Mouse (Mus musculus): ENCODE results near the gene Abca12.

Gene Abca12

GRCm38 (mm10) chr1:71338548-71339340 is 76.0 kb downstream of the Abca12 start:
- intact Hi-C loops (cut with DNase I) = no loop called here

DNA sequence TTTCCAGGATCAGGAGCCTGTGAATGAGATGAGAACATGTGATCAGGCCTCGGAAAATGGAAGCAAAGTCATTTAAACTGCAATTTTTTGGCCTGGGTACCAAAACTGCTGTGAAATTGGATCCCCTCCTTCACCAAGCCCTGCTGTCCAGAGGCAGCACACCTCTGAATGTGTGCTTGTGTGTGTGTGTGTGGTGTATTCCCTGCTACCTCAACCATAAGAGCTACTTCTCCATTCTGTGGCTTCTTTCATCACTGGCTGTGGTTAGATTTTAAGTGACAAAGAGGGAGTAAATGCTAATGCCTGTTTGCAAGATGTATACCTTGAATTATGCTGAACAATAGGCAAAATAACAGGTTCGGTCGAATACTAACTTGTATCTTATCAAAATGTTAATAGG is 84.4 kb downstream of the Abca12 start:
- intact Hi-C loops (cut with DNase I) = no loop called here

GRCm38 (mm10) chr1:71312171-71312570 is 102.5 kb downstream of the Abca12 start:
- intact Hi-C loops (cut with DNase I) = no loop called here

DNA sequence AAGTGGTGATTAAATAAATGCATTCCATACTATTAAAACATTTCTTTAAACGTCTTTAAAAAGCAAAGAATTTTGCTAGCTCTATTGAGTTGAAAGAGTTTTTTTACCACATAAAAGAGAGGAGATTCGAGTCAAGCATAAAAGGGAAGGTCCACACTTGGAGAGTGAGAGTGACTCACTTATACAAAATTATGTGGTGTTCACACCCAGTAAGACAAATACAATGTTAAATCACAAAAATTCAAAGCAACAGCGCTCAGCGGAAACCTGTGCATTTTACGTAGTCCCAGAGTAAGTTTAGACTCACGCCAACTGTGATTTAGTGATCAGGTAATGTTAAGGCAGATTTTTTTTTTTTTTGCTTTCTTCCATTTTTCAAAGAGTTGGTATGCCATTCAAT is 104.1 kb downstream of the Abca12 start:
- intact Hi-C loops (cut with DNase I) = no loop called here

DNA sequence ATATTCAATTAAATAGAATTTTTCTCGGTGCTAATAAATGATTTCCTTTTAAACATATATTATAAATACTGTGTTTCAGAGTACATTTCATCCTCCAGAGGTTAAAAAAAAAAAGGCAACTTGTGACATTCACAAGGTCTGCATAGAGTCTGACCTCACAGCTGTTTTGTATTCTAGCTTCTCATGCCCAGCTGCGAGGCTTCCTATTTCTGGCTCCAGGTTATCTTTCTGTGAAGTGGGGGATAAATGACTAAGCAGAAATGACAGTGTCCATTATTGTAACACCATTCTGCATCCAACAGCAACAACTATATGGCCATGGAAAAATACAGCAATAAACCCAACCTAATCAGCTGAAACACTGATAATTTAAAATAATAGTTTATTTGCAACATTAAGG is 107.3 kb downstream of the Abca12 start:
- intact Hi-C loops (cut with DNase I) = no loop called here

GRCm38 (mm10) chr1:71306196-71306595 is 108.5 kb downstream of the Abca12 start:
- intact Hi-C loops (cut with DNase I) = no loop called here

GRCm38 (mm10) chr1:71304588-71304987 is 110.1 kb downstream of the Abca12 start:
- intact Hi-C loops (cut with DNase I) = no loop called here

- intact Hi-C loops (cut with DNase I) = loop anchor here (5.0 to 10.0 kb wide), 2 partner anchors 238 to 360 kb away; no protein-coding TSS in a partner anchor
These were observed 117.7 kb downstream of the Abca12 start for GRCm38 (mm10) chr1:71297021-71297420.

- intact Hi-C loops (cut with DNase I) = loop anchor here (5.0 to 10.0 kb wide), 2 partner anchors 238 to 361 kb away; no protein-coding TSS in a partner anchor
These were observed 118.1 kb downstream of the Abca12 start for GRCm38 (mm10) chr1:71296585-71296984.

- intact Hi-C loops (cut with DNase I) = loop anchor here (10.0 kb wide), 1 partner anchor 243 kb away; no protein-coding TSS in a partner anchor
These were observed 122.8 kb downstream of the Abca12 start for GRCm38 (mm10) chr1:71291917-71292316.

DNA sequence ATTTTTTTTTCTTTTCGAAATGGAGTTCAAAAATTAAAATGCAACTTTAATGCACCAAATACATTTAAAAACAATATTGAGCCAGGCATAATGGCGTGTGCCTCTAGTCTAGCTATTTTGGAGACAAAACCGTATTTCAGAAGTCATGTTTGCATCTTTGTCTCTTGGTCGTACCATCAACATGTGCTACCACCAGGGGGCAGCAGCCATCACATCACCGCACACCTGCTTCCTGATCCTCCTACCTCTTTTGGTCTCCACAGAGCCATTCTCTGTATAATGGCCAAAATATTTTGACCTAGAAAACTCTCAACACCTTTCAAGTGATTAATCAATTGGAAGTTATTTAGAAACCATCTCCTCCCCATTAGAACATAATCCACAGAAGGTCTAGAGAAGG is 125.2 kb downstream of the Abca12 start:
- intact Hi-C loops (cut with DNase I) = loop anchor here (5.0 to 10.0 kb wide), 2 partner anchors 215 to 833 kb away; no protein-coding TSS in a partner anchor

DNA sequence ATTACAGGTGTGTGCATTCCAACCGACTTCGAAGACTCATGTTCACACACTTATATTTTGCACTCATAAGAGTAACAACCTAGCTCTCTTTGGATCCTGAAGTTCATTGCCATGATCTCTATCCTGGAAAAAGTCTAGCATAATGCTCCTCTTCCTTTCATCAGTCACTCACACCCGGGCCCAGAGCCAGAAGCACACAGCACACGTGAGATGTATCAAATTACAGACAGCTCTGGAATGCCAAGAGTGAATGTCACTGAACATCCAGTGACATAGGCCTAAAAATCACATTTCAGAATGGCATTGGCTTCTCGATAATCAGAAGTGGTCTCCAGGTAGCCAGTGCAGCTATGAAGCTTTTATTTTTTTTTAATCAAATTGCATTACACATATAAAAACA is 137.8 kb downstream of the Abca12 start:
- intact Hi-C loops (cut with DNase I) = no loop called here

DNA sequence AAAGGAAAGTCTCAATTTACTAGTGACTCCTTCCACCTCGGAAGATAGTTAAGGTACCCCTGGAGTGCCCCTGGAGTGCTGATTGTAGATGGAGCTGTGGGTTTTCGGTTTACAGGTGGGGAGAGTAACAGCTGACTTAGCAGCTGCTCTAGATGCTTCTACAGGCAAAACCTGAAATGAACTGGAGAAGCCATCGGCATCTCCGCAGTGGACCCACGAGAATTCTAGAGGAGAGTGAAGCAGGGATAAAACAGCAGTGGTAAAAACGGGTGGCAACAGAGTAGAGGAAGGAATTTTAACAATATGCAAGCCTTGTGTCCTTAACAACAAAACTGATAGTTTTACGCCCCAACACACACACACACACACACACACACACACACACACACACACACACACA is 142.2 kb downstream of the Abca12 start:
- intact Hi-C loops (cut with DNase I) = no loop called here

DNA sequence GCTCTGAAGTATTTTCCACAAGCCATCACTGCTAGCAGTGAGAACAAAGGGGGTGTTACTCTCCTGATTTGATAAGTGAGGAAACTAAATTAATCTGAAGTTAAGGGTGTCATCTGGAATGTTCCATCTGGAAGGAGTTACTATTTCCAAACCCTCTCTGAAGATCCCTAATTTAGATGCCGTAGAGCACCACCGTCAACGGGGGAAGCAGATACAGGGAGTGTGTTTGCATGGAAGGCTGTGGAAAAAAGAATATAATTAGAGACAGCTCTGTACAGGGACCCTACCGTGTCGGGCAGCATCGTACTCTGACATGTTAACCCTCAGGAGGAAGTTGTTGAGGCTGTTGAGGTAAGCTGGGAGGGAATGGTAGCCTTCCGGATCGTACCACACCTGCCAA is 142.6 kb downstream of the Abca12 start:
- intact Hi-C loops (cut with DNase I) = no loop called here

DNA sequence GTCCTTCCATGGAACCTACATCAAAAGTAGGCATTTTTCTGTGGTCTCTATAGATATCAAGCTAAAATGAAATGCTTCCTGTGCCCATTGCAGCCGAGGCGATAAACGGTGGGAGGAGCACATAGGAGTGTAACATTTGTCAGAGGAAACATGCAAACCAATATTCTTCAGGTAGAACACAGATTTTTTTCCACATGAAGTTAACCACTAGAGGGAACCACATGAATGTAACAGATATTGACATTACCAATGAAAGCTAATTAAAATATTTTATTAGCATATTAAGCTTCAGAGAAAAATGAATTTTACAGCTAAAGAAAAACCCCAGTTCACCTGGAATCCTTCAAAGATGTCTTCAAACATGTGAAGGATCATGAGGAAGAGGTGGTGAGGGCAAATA is 144.6 kb downstream of the Abca12 start:
- intact Hi-C loops (cut with DNase I) = no loop called here

DNA sequence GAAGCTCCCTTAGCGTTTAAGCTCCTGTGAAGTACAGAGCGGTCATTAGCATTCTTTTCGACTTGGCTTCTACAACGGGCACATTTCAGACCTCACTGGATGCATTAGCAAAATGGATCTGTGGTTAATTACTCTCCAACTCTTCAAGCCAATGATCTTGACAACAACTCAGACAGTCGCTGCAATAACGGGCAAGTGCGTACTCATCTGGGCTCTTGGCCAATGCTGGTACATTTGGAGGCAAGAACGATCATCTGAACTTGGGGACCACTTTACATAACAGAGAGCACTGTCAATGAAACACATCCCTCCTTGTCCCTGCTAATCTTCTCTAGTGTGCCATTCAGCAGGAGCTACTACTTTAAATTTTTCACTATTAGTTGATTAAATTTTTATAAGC is 148.1 kb downstream of the Abca12 start:
- intact Hi-C loops (cut with DNase I) = no loop called here

GRCm38 (mm10) chr1:71263532-71263931 is 151.2 kb downstream of the Abca12 start:
- intact Hi-C loops (cut with DNase I) = no loop called here

GRCm38 (mm10) chr1:71244647-71245046 is 170.1 kb downstream of the Abca12 start:
- intact Hi-C loops (cut with DNase I) = no loop called here

- intact Hi-C loops (cut with DNase I) = no loop called here
These were observed 173.3 kb downstream of the Abca12 start for GRCm38 (mm10) chr1:71241396-71241795.

DNA sequence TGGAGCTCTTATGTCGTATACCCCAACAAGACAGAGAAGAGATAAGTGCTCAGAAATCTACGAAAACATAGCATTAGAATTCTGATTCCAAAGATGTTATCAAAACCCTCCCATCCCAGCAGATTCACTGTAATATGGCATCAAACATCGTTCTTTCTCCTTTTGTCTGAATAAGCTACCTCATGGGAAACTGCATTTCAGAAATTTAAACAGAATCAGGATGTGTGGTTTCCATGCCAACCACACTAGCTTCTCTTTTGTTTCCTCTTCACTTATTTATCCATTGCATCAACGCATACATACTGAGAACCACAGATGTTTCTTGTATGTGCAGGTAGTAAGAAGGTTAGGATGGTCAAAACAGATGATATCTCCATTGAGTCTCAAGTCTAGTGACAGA is 175.1 kb downstream of the Abca12 start:
- intact Hi-C loops (cut with DNase I) = no loop called here

DNA sequence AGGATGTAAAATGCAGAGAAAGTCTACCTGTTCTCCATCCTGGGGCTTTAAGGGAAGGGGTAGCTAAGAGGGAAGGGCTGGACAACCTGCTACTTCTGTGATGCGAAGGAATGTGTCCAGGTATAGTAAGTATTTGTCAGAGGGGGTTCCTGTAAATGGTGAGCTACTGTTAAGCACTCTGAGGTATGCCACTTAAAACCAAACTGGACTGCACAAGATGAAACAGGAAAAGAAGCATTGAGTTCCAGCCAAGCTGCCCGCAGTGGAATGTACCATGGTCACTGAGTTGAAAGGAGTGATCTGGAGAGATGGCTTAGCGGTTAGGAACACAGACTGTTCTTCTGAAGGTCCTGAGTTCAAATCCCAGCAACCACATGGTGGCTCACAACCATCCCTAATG is 179.4 kb downstream of the Abca12 start:
- intact Hi-C loops (cut with DNase I) = no loop called here

GRCm38 (mm10) chr1:71231211-71231610 is 183.5 kb downstream of the Abca12 start:
- intact Hi-C loops (cut with DNase I) = no loop called here

DNA sequence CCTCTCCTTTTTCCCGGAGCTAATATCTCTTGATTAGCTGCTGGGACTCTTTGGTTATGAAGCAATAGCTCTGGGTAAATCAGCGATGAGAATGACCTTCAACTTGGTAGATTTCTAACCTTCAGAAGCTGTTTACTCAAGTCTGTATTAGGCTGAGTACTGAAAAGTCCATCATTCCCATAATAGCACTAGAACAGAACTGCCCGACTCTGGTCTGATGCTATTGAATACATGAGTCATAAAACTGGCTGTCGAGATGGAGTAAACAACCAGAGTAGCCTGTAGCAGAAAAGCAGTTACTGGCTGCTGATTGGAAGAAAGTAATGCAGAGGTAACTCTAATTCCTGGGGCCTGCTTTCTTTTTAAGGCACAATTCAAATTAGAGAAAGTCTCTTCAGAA is 211.1 kb downstream of the Abca12 start:
- intact Hi-C loops (cut with DNase I) = no loop called here
